Mouse (Mus musculus) right cerebral cortex, postnatal 10 days (tissue): ENCODE measurements around the gene Pdgfc.
"Not testable (repeated sequence)": the region's sequence is repeated elsewhere in the genome, so short reads cannot be mapped to it uniquely, and the experiment has no call there.

ENCODE experiments used
- DNase-seq, 2 experiments: peaks; one replicate each; pipeline ENCODE4 v3.0.0; 2021; ENCODE audit warnings: low spot score in 2 of 2

Gene Pdgfc

DNA sequence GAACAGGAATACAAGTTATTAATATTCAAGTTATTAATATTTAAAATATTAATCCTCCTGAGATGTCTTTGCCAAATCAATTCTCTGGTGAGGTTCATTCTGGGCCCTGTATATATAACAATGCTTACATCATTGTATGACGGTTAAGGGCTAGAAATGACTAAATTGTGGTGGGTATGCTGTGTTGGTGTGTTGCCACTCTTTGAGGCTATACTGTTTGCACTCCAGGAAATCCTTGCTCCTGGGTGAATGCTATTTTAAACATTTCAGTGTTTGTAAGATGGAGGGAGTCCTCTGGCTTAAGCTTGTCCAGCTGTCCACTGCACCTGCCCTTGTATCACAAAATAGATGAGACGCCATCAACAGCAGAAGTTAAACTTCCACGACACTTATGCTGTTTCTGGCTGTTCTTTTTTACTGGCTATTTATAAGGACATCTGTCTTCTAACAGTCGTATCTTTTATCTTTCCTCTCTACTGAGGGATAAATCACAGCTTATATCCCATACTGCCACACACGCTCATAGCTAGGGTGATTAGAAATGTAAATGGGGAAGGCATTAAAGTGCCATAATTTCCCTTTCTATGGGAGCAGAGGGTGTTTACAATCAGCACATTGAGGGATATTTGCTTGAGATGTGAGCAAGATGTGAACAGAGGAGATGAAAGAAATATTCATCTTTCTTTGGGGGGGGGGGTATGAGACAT lies 9.3 kb downstream of the Pdgfc start:
- DNase-seq: no peak

DNA sequence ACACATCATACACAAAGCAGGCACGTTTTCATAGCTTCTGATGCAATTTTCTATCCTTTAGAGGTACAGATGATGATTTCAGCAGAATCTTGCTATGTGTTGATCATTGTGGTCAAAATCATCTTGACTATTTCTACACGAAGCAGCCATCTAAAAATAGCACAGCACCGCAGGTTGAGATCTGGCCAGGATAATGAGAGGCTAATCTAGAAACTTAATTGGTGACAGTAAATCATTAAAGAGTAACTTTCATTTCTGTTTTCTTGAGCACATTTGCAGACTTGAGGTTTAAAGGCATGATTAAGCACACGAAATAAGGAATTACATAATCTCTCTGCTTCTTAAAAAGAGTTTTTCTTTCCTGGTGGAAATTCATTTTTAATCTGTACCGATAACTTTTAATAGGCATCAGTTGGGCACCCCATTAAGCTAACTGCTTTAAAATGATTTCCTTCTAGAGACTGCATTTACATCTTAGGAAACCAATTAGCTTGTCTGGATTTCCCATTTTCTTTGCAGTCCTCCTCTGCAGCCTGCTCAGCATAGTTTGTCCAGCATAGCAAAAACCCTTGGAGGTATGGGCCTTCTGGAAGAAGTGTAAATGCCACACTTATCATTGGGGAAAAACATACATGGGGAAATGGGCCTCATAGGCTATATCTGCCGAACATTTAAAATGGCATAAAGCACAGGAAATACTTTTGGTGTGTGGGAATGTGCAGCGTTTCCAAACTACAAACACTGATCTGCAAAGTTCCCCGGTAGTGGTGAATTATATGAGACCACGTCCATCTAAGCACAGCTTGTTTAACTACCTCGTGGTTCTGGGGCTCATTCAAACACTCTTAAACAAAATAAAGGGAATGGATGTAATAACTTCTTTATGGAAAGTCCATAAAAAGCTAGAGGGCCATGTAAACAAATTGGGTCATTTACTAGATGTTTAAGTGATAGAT lies 10.7 kb downstream of the Pdgfc start:
- DNase-seq: no peak

DNA sequence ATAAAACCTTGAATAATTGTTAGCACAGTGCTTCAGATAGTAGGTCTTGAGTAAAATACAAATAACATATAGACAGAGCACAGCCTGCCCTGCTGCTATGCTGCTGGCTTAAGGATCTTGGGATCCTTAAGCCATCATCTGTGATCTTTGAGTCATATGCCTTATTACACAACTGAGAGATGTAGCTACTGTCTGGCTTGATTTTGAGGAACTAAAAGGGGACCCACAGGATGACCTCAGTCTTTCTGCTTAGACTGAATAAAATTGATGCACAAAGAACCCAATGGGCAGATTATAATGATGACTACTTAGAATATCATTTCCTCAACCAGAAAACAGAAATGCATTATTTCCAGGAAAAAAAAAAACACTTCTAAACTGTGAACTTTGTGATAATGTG lies 15.3 kb downstream of the Pdgfc start:
- no peak for DNase-seq

DNA sequence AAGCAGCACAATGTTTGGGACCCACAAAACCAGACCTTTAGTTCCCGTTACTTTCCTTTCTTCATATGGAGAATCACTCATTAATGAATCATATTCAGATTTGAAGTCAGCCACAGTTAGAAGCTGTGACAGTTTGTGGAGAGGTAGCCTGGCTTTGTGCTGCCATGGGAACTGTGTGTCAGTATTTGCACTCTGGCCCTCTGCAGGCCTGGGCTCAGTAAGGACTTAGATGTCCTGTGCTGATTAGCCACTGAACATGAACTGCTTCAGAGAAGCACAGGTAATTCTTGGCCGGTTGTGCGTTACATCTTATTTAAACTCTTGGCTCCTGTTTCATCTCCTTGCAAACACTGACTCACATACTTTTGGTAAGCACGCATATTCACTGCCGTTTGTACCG lies 16.2 kb downstream of the Pdgfc start:
- no peak for DNase-seq

DNA sequence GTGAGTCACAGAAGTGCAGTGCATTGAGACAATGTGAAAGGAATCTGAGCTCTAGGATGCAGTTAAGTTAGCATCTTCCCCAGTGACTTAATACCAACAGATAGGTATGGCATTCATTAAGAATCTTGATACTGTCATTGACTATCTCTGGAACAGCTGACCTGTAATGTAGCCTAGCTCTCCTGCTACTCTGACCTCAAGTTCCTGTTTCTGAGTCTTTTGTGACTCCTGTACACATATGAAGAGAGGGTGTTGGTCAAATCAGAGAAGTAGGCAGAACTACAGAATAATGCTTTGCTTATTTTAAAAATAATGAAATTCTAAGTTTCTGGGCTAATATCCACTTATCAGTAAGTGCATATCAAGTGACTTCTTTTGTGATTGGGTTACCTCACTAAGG lies 17.9 kb downstream of the Pdgfc start:
- DNase-seq: no peak

- DNase-seq: no peak
Observed at GRCm38 (mm10) chr3:81057719-81058118, 21.5 kb downstream of the Pdgfc start.

DNA sequence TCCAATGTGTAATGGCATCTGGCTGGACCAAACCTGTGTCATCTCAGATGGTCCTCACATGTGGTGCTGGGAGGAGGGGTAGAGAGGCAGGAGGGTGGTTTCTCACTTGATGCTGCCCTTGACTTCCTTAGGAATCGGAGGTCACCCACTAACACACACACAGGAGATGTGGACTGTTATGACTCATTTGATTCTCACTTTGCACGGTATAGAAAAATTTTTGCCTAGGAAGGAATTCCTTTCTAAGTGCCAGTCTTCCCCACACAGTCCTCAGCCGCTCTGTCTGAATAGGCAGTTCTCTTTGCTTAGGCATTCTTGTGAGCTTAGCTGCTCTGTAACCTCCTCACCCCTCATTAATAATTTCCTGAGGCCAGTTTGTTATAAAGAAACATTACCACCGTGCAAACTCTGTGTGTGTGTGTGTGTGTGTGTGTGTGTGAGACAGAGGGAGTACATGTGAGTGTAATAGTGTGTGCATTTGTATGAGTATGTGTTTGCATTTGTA lies 22.4 kb downstream of the Pdgfc start:
- DNase-seq: no peak

DNA sequence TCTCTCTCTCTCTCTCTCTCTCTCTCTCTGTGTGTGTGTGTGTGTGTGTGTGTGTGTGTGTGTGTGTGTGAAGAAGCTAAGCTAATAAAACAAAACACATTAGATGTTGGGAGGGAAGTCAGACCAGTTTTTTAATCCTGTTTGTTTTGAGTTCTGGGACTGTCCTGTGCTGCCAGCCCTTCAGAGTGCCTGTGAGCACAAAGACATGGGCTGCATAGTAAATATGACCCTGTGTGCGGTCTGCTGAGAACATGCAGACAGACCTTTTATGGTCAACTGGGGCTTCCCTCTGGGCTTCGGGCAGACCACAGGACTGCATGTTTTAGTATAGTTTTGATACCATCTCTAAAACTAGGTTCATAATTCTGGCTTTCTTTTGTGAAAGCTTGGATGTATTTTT lies 32.3 kb downstream of the Pdgfc start:
- DNase-seq: no peak

DNA sequence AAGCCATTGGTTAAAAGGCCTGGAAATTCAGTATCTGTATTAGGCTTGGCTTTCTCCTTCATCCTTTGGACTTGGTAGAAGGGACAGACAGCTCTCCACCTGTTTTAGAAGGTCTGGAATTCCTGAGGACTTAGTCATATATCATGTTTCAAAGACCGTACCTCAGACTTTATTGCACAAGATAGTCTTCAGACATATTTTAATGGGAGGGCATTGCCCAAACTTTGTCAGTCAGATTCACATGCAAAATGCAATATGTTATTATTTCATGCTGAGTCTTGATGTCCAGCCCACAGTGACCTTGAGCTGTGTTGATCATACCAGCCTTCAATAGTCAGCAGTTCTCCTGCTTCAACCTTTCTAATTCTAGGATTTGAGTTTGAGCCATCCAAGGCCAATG lies 64.9 kb downstream of the Pdgfc start:
- DNase-seq: no peak

DNA sequence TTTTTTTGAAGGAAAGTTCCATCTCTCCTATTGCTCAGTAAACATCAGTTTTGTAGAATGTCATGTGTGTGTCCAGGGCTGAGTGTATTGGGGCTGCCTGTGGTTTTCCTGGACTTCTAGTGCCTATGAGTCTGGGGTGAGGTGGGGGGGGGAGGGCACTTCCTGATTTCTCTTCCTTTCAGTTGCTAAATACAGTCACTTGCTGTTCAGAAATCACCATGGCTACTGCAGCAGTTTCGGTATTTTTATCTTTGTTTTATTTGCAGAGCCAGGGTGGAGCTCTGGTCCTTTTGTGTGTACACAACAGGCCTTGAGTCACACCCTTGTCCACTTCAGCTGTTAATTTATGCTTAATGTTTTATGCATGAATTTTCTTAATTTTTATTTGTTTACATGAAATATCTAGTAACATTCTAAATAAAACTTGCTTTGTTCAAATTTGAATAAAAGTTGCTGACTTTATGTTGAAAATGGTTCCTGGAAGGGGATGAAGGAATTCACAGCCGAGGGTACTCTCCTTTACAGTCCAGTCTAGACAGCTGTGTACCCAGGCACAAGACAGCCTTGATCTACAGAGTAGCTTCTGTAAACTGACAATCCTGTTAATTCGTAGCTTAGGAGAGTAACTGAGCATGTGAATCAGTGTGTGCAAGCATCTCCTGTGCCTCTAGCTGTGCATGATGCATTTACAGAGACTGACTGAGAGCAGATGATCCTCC lies 66.1 kb downstream of the Pdgfc start:
- peak; percentile 21 to 39 for DNase-seq

- DNase-seq: no peak
Observed at GRCm38 (mm10) chr3:81102877-81103420, 66.7 kb downstream of the Pdgfc start.

DNA sequence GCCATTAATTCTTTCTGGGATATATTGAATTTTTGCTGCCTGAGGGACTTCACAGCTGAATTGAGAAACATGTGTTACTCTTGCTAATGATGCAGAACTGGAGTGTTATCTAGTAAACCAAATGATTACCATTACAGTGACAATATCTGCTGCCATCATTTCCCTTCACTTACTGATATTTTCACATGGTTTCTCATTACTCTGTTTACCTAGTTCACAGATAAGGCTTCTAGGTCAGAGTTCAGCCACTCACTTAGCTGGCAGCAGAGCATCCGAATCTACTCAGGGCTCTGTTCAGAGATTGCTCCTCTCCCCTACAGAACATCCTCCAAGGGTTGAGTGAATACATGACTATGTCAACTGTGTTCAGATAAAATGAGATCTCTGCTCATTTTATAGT lies 71.3 kb downstream of the Pdgfc start:
- DNase-seq: no peak

DNA sequence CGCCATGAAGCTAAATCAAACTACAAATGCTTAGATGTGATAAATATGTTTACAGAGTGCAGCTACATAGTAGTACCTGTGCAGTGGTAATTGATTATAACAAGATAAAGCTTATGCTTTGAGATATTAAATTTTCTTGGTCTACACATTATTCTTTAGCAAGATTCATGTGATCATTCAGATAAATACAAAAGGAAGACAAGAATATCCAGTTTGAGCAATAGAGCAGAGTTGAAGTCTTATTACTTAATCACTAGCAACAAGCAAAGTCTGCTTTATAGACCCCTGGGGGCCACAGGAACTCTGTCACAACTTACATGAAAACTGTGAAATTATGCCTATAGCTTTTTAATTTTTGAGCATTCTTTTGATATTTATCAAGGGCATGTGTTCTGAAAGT lies 74.8 kb downstream of the Pdgfc start:
- DNase-seq: no peak

DNA sequence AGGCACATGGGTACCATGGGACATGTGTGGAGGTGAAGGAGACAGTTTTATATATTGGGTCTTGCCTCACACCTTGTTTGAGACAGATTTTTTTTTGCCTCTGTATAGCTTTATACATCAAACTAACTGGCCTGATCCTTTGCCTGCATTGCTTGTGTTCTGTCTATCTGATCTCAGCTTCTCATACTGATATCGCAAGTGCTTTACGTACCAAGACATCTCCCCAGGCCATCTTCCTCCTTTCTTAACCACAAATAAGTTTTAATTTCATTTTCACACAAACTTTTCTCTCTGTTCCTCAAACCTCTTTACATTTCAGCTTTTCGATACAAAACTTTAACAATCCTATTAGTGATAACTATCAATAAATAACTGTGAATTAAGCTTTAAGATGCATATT lies 76.7 kb downstream of the Pdgfc start:
- DNase-seq: no peak

DNA sequence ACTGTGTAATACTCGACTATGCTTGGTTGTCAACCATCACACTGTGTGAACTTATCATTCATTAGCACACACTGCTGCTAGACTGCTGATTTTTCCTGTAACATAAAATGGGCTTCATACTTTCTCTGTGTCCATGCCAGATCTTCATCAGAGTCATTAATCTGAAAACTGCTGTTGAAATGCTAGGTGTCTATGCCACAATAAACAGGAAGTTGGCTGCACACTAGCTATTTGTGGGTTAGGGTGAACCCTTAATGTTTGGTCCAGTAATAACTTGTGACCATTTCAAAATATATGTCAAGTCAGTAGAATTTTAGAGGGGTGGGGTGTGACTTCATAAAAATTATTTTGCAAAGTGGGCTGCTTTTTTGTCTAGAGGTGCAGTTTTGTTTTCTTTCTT lies 84.4 kb downstream of the Pdgfc start:
- DNase-seq: no peak

DNA sequence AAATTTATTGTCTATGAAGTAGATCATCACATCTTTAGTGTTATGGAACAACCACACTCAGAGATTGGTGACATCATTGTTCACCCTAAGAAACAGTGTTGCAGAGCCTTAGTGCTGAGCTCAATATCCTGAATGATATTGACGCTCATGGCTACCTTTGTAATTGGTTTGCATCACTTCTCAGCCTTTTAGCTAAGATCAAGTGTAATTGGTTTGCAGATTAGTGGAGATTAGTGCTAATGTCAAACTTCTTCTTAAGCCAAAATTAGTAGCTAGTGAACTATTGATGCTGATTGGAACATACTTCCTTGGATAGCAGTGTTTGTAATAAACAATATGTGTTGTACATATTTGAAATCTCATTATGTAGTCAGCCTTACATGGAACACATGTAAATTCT lies 85.5 kb downstream of the Pdgfc start:
- DNase-seq: no peak

GRCm38 (mm10) chr3:81123461-81123860 lies 87.2 kb downstream of the Pdgfc start:
- no peak for DNase-seq

GRCm38 (mm10) chr3:81127013-81127412 lies 90.8 kb downstream of the Pdgfc start:
- DNase-seq: no peak

- DNase-seq: no peak
Observed at GRCm38 (mm10) chr3:81136985-81137384, 100.8 kb downstream of the Pdgfc start.

DNA sequence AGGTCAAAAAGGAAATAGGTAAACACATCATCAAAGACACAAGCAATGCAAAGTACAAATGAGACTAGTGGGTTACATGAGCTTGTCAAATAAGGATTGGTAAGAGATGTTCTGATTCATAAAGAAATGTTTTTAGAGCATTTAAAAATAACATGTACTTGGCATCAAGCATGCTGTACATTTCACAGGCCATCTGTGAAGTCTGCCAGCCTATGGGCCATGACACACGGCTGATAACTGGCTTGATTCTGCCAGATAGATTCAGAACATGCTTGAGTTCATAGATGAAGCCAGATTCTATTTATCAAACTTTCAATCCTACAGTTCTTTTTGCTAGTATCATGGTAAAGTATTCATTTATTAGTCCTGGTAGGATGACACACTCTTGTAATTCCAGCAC lies 101.8 kb downstream of the Pdgfc start:
- not testable (repeated sequence) for DNase-seq

GRCm38 (mm10) chr3:81143730-81144129 lies 107.5 kb downstream of the Pdgfc start:
- DNase-seq: no peak

DNA sequence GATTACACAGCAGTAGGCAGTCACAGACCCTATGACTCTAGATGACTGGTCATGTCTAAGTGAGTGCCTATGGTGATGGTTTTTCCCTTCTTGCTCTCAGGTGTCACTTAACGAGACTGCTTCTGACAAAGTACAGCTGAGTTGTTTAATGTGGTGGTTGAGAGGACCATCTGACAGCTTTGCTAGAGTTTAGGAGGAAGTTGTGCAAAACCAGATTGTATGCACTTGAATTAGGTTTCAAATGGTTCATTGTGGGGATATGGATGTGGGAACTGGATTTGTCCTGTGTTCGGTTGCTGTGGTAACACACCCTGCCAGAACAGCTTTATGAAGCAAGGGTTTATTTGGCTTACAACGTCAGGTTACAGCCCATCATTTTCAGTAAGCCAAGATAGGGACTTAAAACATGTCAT lies 112.9 kb downstream of the Pdgfc start:
- peak; percentile 25 to 46 for DNase-seq
